Mouse (Mus musculus): ENCODE measurements around the gene Chchd6.

The Chchd6 gene

GRCm38 (mm10) chr6:89404964-89405363 is 190.5 kb downstream of the Chchd6 start:
- DNase-seq (ENCODE audit: low spot score): no peak

GRCm38 (mm10) chr6:89403257-89404225 is 191.9 kb downstream of the Chchd6 start:
- DNase-seq (ENCODE audit: low spot score): no peak

- no peak for DNase-seq (ENCODE audit: low spot score)
These were observed 193.0 kb downstream of the Chchd6 start for GRCm38 (mm10) chr6:89402406-89402805.

GRCm38 (mm10) chr6:89399564-89399963 is 195.9 kb downstream of the Chchd6 start:
- no peak for DNase-seq (ENCODE audit: low spot score)

- no peak for DNase-seq (ENCODE audit: low spot score)
These were observed 197.5 kb downstream of the Chchd6 start for GRCm38 (mm10) chr6:89397919-89398318.

GRCm38 (mm10) chr6:89393820-89394219 is 201.6 kb downstream of the Chchd6 start:
- no peak for DNase-seq (ENCODE audit: low spot score)

GRCm38 (mm10) chr6:89392213-89392612 is 203.2 kb downstream of the Chchd6 start:
- no peak for DNase-seq (ENCODE audit: low spot score)

- no peak for DNase-seq (ENCODE audit: low spot score)
These were observed 205.7 kb downstream of the Chchd6 start for GRCm38 (mm10) chr6:89389771-89390170.

- no peak for DNase-seq (ENCODE audit: low spot score)
These were observed 208.5 kb downstream of the Chchd6 start for GRCm38 (mm10) chr6:89386956-89387355.

GRCm38 (mm10) chr6:89384699-89385098 is 210.8 kb downstream of the Chchd6 start:
- DNase-seq (ENCODE audit: low spot score): no peak

GRCm38 (mm10) chr6:89381851-89382250 is 213.6 kb downstream of the Chchd6 start:
- no peak for DNase-seq (ENCODE audit: low spot score)

GRCm38 (mm10) chr6:89381172-89381571 is 214.3 kb downstream of the Chchd6 start:
- no peak for DNase-seq (ENCODE audit: low spot score)

GRCm38 (mm10) chr6:89380751-89381150 is 214.7 kb downstream of the Chchd6 start:
- DNase-seq (ENCODE audit: low spot score): no peak

- DNase-seq (ENCODE audit: low spot score): no peak
These were observed 217.2 kb downstream of the Chchd6 start for GRCm38 (mm10) chr6:89378264-89378663.

- no peak for DNase-seq (ENCODE audit: low spot score)
These were observed 226.6 kb downstream of the Chchd6 start for GRCm38 (mm10) chr6:89368812-89369211.

GRCm38 (mm10) chr6:89364342-89364741 is 231.1 kb downstream of the Chchd6 start:
- DNase-seq (ENCODE audit: low spot score): no peak

- DNase-seq (ENCODE audit: low spot score): no peak
These were observed 232.4 kb downstream of the Chchd6 start for GRCm38 (mm10) chr6:89363107-89363451.

GRCm38 (mm10) chr6:89362281-89363106 is 233.0 kb downstream of the Chchd6 start, which contains the start of gene Plxna1:
Plxna1 (minus strand) TSS chr6:89362620.
- peak; percentile 47 for DNase-seq (ENCODE audit: low spot score)

GRCm38 (mm10) chr6:89361418-89362280 is 233.8 kb downstream of the Chchd6 start:
- peak; percentile 38 for DNase-seq (ENCODE audit: low spot score)

GRCm38 (mm10) chr6:89360709-89361417 is 234.6 kb downstream of the Chchd6 start:
- no peak for DNase-seq (ENCODE audit: low spot score)
